Mouse (Mus musculus): ENCODE measurements around the gene Tbc1d15.
A peak's percentile ranks its signal among the peaks of the same experiment; 100 is the strongest.

Tbc1d15 gene

GRCm38 (mm10) chr10:115245488-115245887 lies 5.8 kb downstream of the Tbc1d15 start:
- peak; percentile 49 for DNase-seq (ENCODE audit: low read depth, low spot score)

- peak; percentile 21 for DNase-seq (ENCODE audit: low read depth, low spot score)
These were observed 10.1 kb downstream of the Tbc1d15 start for GRCm38 (mm10) chr10:115241082-115241595.

GRCm38 (mm10) chr10:115237931-115238330 lies 13.3 kb downstream of the Tbc1d15 start:
- no peak for DNase-seq (ENCODE audit: low read depth, low spot score)

- peak; percentile 65 for DNase-seq (ENCODE audit: low read depth, low spot score)
These were observed 14.5 kb downstream of the Tbc1d15 start for GRCm38 (mm10) chr10:115236733-115237132.

GRCm38 (mm10) chr10:115235501-115235900 lies 15.8 kb downstream of the Tbc1d15 start:
- DNase-seq (ENCODE audit: low read depth, low spot score), result no peak

GRCm38 (mm10) chr10:115233798-115234197 lies 17.5 kb downstream of the Tbc1d15 start:
- DNase-seq (ENCODE audit: low read depth, low spot score), result peak; percentile 80

- peak; percentile 40 for DNase-seq (ENCODE audit: low read depth, low spot score)
These were observed 18.8 kb downstream of the Tbc1d15 start for GRCm38 (mm10) chr10:115232513-115232912.

GRCm38 (mm10) chr10:115229023-115229422 lies 22.2 kb downstream of the Tbc1d15 start:
- DNase-seq (ENCODE audit: low read depth, low spot score), result no peak

- no peak for DNase-seq (ENCODE audit: low read depth, low spot score)
These were observed 24.7 kb downstream of the Tbc1d15 start for GRCm38 (mm10) chr10:115226586-115226985.

GRCm38 (mm10) chr10:115223845-115224244 lies 27.4 kb downstream of the Tbc1d15 start:
- no peak for DNase-seq (ENCODE audit: low read depth, low spot score)

- DNase-seq (ENCODE audit: low read depth, low spot score), result no peak
These were observed 38.2 kb downstream of the Tbc1d15 start for GRCm38 (mm10) chr10:115212916-115213580.

GRCm38 (mm10) chr10:115205825-115206224 lies 45.4 kb downstream of the Tbc1d15 start:
- DNase-seq (ENCODE audit: low read depth, low spot score), result no peak

- no peak for DNase-seq (ENCODE audit: low read depth, low spot score)
These were observed 46.0 kb downstream of the Tbc1d15 start for GRCm38 (mm10) chr10:115205284-115205683.

- DNase-seq (ENCODE audit: low read depth, low spot score), result no peak
These were observed 60.1 kb downstream of the Tbc1d15 start for GRCm38 (mm10) chr10:115191214-115191613.

- DNase-seq (ENCODE audit: low read depth, low spot score), result no peak
These were observed 63.9 kb downstream of the Tbc1d15 start for GRCm38 (mm10) chr10:115187390-115187789.

GRCm38 (mm10) chr10:115184697-115185096 lies 66.6 kb downstream of the Tbc1d15 start, which contains the start of gene Tph2:
Tph2 (minus strand) TSS chr10:115185022.
- DNase-seq (ENCODE audit: low read depth, low spot score), result peak; percentile 78

GRCm38 (mm10) chr10:115181034-115181433 lies 70.2 kb downstream of the Tbc1d15 start:
- no peak for DNase-seq (ENCODE audit: low read depth, low spot score)

- peak; percentile 51 for DNase-seq (ENCODE audit: low read depth, low spot score)
These were observed 73.2 kb downstream of the Tbc1d15 start for GRCm38 (mm10) chr10:115178019-115178418.

GRCm38 (mm10) chr10:115175591-115175991 lies 75.7 kb downstream of the Tbc1d15 start:
- no peak for DNase-seq (ENCODE audit: low read depth, low spot score)

- no peak for DNase-seq (ENCODE audit: low read depth, low spot score)
These were observed 77.9 kb downstream of the Tbc1d15 start for GRCm38 (mm10) chr10:115173336-115173735.

- DNase-seq (ENCODE audit: low read depth, low spot score), result no peak
These were observed 79.9 kb downstream of the Tbc1d15 start for GRCm38 (mm10) chr10:115171351-115171818.

- DNase-seq (ENCODE audit: low read depth, low spot score), result no peak
These were observed 80.5 kb downstream of the Tbc1d15 start for GRCm38 (mm10) chr10:115170496-115171350.
